Mouse (Mus musculus): ENCODE data around the gene Lgals2. TPM values are rescaled to one million over a fixed set of nuclear protein-coding genes. Genes with fewer than 3 reads are reported as not detected.
A peak's percentile ranks its signal among the peaks of the same experiment; 100 is the strongest.

Gene Lgals2
- polyA plus RNA-seq, 1 experiment from 2014 or later, result not detected

DNA sequence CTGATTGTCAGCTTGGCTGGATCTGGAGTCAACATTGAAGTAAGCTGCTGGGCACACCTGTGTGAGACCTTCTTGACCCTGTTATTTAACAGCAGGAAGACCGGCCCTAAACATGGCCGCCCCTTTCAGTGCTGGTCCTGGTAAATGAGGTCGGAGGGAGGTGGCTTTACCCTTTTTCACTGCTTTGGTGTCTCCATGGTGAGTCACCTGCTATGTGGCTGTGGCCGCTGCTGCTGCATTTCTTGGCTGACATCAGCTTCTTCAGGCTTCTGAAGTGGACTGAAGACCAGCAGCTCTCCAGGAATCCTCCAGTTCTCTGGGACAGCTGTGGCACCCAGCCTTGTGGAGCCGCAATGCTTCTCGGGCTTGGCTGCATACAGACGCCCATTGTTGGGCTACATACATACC lies 13.5 kb upstream of the Lgals2 start:
- H3K9me3 ChIP-seq (replicated peaks), result no peaks in the 10 kb centered on the region
- H3K4me3 ChIP-seq, result peak overlapping the region; percentile 14; the same call in 1 of the 2 replicates
- no peaks in the 10 kb centered on the region for H3K27me3 ChIP-seq (ENCODE audit: low read depth, poor library complexity, severe bottlenecking)
- WGBS, result 60% methylated on average over 7 of the region's 7 CpGs
- no peaks in the 10 kb centered on the region for H3K36me3 ChIP-seq
- no peak for DNase-seq (ENCODE audit: low spot score)
- H3K4me1 ChIP-seq, result peaks cover 31% of the 10 kb centered on the region
- peak overlapping the region; percentile 69 for H3K27ac ChIP-seq (replicated peaks)

DNA sequence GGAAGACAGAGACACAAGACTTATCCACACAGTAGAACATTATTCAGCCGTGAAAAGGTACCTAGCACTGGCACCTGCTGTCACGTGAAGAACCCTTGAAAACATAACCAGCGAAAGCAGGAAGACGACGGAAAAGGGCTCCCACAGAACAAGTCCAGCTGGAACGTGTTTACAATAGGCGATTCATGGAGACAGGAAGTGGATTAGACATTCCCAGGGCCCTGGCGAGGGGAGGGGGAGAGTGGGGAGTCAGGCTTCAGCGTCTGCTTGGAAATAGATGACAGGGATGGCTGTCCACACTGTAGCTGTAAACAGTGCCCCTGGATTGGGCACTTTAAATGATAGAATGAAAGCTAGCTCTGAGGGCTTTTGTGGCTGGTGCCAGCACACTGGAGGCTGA lies 13.1 kb upstream of the Lgals2 start:
- H3K9me3 ChIP-seq (replicated peaks), result no peaks in the 10 kb centered on the region
- 48% methylated on average over 9 of the region's 9 CpGs for WGBS
- H3K4me3 ChIP-seq, result peak overlapping the region; percentile 14; the same call in 1 of the 2 replicates
- H3K4me1 ChIP-seq, result peaks cover 31% of the 10 kb centered on the region
- H3K27me3 ChIP-seq (ENCODE audit: low read depth, poor library complexity, severe bottlenecking), result no peaks in the 10 kb centered on the region
- H3K36me3 ChIP-seq, result no peaks in the 10 kb centered on the region
- peak; percentile 33 for DNase-seq (ENCODE audit: low spot score)
- H3K27ac ChIP-seq (replicated peaks), result peak overlapping the region; percentile 69

GRCm38 (mm10) chr15:78863852-78864253 lies 8.5 kb upstream of the Lgals2 start:
- Histone ChIP-seq H3K4me3 (no peak overlapping the region), H3K27ac (replicated peaks) (no peak overlapping the region), H3K27me3 (ENCODE audit: low read depth, poor library complexity, severe bottlenecking) (no peaks in the 10 kb centered on the region), H3K9me3 (replicated peaks) (no peaks in the 10 kb centered on the region), H3K36me3 (no peaks in the 10 kb centered on the region), H3K4me1 (peaks cover 23% of the 10 kb centered on the region)
- DNase-seq (ENCODE audit: low spot score), result no peak
- WGBS, result 36% methylated on average over 13 of the region's 13 CpGs

GRCm38 (mm10) chr15:78863154-78863553 lies 7.8 kb upstream of the Lgals2 start:
- Histone ChIP-seq H3K27ac (replicated peaks) (no peak overlapping the region), H3K4me1 (peaks cover 16% of the 10 kb centered on the region), H3K9me3 (replicated peaks) (no peaks in the 10 kb centered on the region), H3K4me3 (no peak overlapping the region), H3K36me3 (no peaks in the 10 kb centered on the region), H3K27me3 (ENCODE audit: low read depth, poor library complexity, severe bottlenecking) (no peaks in the 10 kb centered on the region)
- DNase-seq (ENCODE audit: low spot score), result no peak
- 91% methylated on average over 2 of the region's 2 CpGs for WGBS

DNA sequence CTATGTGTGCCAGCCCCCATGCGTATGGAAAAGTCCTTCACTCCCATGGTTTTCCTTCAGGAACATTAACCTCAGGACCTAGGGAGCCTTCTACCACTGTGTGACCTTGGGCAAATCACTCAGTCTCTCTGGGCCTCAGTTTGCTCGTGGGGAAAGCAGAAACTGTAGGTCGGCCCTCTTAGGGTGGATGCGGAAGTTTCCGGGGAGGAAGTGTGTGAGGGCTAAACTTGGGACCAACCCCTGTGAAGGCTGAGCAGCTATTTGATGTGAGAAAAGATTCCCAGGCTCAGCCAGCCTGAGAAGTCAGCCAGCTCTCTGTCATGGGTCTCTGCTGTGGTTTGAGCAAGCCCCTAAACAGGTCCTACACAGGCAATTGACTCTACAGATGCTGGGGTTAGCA lies 7.0 kb upstream of the Lgals2 start:
- DNase-seq (ENCODE audit: low spot score), result no peak
- Histone ChIP-seq H3K4me1 (peaks cover 15% of the 10 kb centered on the region), H3K27ac (replicated peaks) (no peak overlapping the region), H3K36me3 (no peaks in the 10 kb centered on the region), H3K27me3 (ENCODE audit: low read depth, poor library complexity, severe bottlenecking) (no peaks in the 10 kb centered on the region), H3K4me3 (no peak overlapping the region), H3K9me3 (replicated peaks) (no peaks in the 10 kb centered on the region)
- whole genome bisulfite sequencing, result 91% methylated on average over 5 of the region's 5 CpGs

GRCm38 (mm10) chr15:78859714-78860113 lies 4.4 kb upstream of the Lgals2 start:
- Histone ChIP-seq H3K36me3 (no peaks in the 10 kb centered on the region), H3K27ac (replicated peaks) (no peak overlapping the region), H3K4me3 (no peak overlapping the region), H3K4me1 (peaks cover 15% of the 10 kb centered on the region), H3K27me3 (ENCODE audit: low read depth, poor library complexity, severe bottlenecking) (no peaks in the 10 kb centered on the region), H3K9me3 (replicated peaks) (no peaks in the 10 kb centered on the region)
- 79% methylated on average over 6 of the region's 6 CpGs for WGBS
- DNase-seq (ENCODE audit: low spot score), result no peak

DNA sequence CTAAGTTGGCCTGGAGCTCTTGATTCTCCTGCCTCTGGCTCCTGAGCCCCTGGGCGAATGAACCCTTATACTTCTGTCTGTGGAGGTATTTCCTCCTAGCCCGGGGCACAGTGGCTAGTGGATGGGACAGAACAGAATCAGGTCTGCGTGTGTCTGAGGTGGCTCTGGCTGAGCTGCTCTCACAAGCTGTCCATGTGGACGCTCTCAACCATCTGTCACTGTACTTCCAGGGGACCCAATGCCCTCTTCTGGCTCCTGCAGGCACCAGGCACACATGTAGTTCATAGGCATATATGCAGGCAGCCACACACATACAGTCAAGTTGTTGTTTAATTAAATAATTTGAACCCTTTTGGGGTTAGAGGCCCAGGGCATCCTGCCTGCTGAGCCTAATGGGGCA lies 4.0 kb upstream of the Lgals2 start:
- 90% methylated on average over 4 of the region's 4 CpGs for WGBS
- H3K9me3 ChIP-seq (replicated peaks), result no peaks in the 10 kb centered on the region

DNA sequence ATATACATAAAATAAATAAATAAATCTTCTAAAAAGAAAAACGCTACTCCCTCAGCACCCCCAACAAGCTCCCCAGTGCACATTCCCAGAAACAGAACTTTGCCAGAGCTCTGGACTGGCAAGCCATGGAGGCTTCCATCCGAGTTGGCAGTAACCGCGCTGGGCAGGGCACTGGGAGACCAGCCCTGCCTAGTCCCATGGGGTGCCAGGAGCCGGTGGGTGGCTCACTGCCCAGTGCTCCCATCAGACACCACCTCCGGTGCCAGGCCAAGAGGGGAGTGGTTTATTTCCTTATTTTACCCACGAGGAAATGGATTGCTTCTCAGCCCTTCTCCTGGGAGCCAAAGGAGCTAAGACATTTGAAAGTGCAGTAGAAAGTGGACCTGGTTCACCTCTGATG lies 1.7 kb upstream of the Lgals2 start:
- DNase-seq (ENCODE audit: low spot score), result no peak
- Histone ChIP-seq H3K4me3 (no peak overlapping the region), H3K36me3 (no peaks in the 10 kb centered on the region), H3K4me1 (peaks cover 9% of the 10 kb centered on the region), H3K27me3 (ENCODE audit: low read depth, poor library complexity, severe bottlenecking) (peaks cover 5% of the 10 kb centered on the region; the same call in 1 of the 2 replicates), H3K27ac (replicated peaks) (no peak overlapping the region), H3K9me3 (replicated peaks) (no peaks in the 10 kb centered on the region)
- 80% methylated on average over 7 of the region's 7 CpGs for WGBS

More for the DNA sequence above, 4.0 kb upstream of the Lgals2 start:
- Histone ChIP-seq H3K4me3 (no peak overlapping the region), H3K27ac (replicated peaks) (no peak overlapping the region), H3K27me3 (ENCODE audit: low read depth, poor library complexity, severe bottlenecking) (no peaks in the 10 kb centered on the region), H3K36me3 (no peaks in the 10 kb centered on the region), H3K4me1 (peaks cover 15% of the 10 kb centered on the region)
- DNase-seq (ENCODE audit: low spot score), result no peak

DNA sequence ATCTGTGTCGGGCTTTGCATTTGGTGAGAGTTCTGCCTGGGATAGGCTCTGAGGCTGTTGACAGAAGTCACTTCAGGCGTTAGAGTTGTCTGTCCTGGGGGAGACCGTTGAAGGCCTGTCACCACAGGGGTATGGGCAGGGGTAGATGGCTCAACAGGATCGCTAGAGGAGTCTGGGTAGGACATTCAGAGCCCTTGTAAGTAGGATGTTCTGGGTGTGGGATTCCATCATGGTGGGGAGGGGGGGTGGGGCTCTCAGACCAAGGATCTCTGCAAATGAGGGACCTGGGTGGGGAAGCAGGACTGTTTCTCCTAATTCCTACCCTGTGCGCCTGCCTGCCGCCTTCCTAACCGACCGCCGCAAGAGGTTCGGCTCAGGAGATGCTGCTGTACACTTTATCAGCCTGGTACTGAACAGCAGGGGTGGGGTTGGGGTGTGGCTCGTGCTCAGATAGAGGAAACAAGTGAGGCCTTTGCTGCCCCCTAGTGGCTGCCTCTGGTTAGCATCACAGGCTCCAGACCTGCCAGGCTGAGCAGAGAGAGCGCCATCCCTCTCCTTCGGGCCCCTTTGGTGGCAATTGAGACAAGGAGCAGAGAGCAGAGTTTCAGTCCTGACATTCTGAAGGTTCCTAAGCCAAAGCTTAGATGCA lies 3.7 kb downstream of the Lgals2 start:
- Histone ChIP-seq H3K9me3 (replicated peaks) (no peaks in the 10 kb centered on the region), H3K4me1 (peaks cover 25% of the 10 kb centered on the region), H3K27me3 (ENCODE audit: low read depth, poor library complexity, severe bottlenecking) (peaks cover 26% of the 10 kb centered on the region), H3K4me3 (peak overlapping the region; percentile 17; the same call in 1 of the 2 replicates), H3K27ac (replicated peaks) (no peak overlapping the region), H3K36me3 (no peaks in the 10 kb centered on the region)
- peak; percentile 88 for DNase-seq (ENCODE audit: low spot score)
- WGBS, result 21% methylated on average over 13 of the region's 13 CpGs

DNA sequence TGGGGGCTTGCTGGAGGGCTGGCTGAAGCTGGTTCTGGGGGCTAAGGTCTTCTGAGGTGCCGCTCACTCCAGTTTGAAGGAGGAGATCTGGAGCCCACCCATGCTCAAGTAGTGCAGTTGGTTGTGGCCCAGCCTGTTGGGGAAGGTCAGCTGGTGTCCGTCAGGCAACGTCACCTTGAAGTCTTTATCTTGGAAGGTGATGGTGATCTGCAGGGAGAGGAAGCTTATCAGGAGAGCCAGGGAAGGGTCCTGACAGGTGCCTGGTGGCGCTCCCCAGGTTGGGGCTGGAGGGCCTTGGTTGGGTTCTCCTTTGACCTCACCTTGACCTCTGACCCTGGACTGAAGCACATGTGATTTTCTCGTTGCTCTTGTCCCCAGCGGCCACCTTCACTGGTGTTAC lies 4.4 kb downstream of the Lgals2 start:
- no peak overlapping the region for H3K4me3 ChIP-seq

GRCm38 (mm10) chr15:78850059-78850824 lies 5.1 kb downstream of the Lgals2 start:
- 79% methylated on average over 15 of the region's 15 CpGs for WGBS
- no peak for DNase-seq (ENCODE audit: low spot score)
- H3K4me1 ChIP-seq, result peaks cover 35% of the 10 kb centered on the region
- no peak overlapping the region for H3K4me3 ChIP-seq
- peaks cover 36% of the 10 kb centered on the region for H3K27me3 ChIP-seq (ENCODE audit: low read depth, poor library complexity, severe bottlenecking)
- H3K36me3 ChIP-seq, result no peaks in the 10 kb centered on the region
- H3K9me3 ChIP-seq (replicated peaks), result no peaks in the 10 kb centered on the region
- no peak overlapping the region for H3K27ac ChIP-seq (replicated peaks)

More for the DNA sequence above, 4.4 kb downstream of the Lgals2 start:
- H3K36me3 ChIP-seq, result no peaks in the 10 kb centered on the region
- H3K9me3 ChIP-seq (replicated peaks), result no peaks in the 10 kb centered on the region
- H3K27me3 ChIP-seq (ENCODE audit: low read depth, poor library complexity, severe bottlenecking), result peaks cover 29% of the 10 kb centered on the region
- no peak for DNase-seq (ENCODE audit: low spot score)
- no peak overlapping the region for H3K27ac ChIP-seq (replicated peaks)
- WGBS, result 75% methylated on average over 6 of the region's 6 CpGs
- peaks cover 28% of the 10 kb centered on the region for H3K4me1 ChIP-seq

DNA sequence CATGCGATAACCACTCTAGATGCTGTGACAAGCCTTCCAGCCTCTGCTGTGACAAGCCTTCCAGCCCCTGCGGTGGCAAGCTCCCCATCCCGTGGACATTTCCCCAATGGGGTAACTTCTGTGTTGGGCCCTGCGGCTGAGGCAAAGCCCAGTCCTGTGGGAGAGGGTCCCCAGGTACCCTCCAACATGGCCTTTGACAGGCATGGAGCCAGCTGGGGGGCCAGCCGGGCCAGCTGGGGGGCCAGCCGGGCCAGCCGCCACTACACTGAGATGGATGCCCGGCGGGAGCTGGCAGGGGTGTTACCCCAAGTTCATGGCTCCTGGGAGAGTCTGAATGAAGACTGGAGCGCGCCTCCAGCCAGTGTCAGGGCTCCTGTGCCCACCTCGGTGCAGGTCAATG lies 5.8 kb downstream of the Lgals2 start:
- Histone ChIP-seq H3K4me3 (no peak overlapping the region), H3K36me3 (no peaks in the 10 kb centered on the region), H3K27ac (replicated peaks) (0 out of 2 replicates have a peak overlapping the region, but pooled peaks have one; percentile 2), H3K4me1 (peaks cover 41% of the 10 kb centered on the region), H3K9me3 (replicated peaks) (no peaks in the 10 kb centered on the region), H3K27me3 (ENCODE audit: low read depth, poor library complexity, severe bottlenecking) (peaks cover 44% of the 10 kb centered on the region)
- no peak for DNase-seq (ENCODE audit: low spot score)
- WGBS, result 90% methylated on average over 12 of the region's 12 CpGs

DNA sequence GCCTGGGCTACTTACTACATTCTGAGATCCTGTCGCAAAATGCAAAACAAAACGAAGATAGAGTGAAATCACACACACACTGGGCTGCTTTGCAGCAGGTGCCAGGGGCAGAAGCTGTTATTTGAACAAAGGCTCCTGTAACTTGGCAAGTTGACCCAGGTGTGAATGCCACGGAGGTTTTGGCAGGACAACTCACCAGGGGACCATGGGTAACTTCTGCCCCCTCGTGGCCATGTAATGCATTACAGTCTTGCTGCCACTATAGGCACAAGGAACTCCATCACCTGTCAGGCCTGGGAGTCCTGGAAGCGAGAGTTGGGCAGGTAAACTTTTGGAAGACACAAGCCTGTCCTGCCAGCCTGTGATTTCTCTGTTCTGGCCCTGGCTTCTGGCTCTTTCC lies 6.9 kb downstream of the Lgals2 start:
- H3K4me1 ChIP-seq, result peaks cover 49% of the 10 kb centered on the region
- DNase-seq (ENCODE audit: low spot score), result peak; percentile 77
- WGBS, result 25% methylated on average over 5 of the region's 5 CpGs
- peaks cover 54% of the 10 kb centered on the region for H3K27me3 ChIP-seq (ENCODE audit: low read depth, poor library complexity, severe bottlenecking)
- H3K27ac ChIP-seq (replicated peaks), result no peak overlapping the region
- H3K4me3 ChIP-seq, result no peak overlapping the region
- H3K9me3 ChIP-seq (replicated peaks), result no peaks in the 10 kb centered on the region
- no peaks in the 10 kb centered on the region for H3K36me3 ChIP-seq
